Mouse (Mus musculus) liver, embryonic 14.5 days (tissue): ENCODE measurements around the gene Mb. TPM values are rescaled to one million over a fixed set of nuclear protein-coding genes. Genes with fewer than 3 reads are reported as not detected.
"Not testable (repeated sequence)": the region's sequence is repeated elsewhere in the genome, so short reads cannot be mapped to it uniquely, and the experiment has no call there.

Experiments
- ATAC-seq: fragments of 200-750 bp; cut with Nextera tagmentation; 2 replicates; pipeline ENCODE4 v1.8.0; 2017; ENCODE audit warnings: moderate number of reproducible peaks, mild to moderate bottlenecking, moderate library complexity; ENCODE audit not compliant: insufficient read depth
- DNase-seq, 3 experiments: peaks; one replicate each; pipeline ENCODE4 v3.0.0-alpha.2; 2012 to 2013; ENCODE audit warnings: low read depth in 3 of 3, low spot score in 3 of 3
- H3K27ac ChIP-seq: fragments of 300-500 bp; sonication (generic); 2 replicates; pipeline ENCODE4 v1.5.1; 2014; ENCODE audit warnings: moderate library complexity, mild to moderate bottlenecking, control low read depth, inconsistent platforms
- H3K27me3 ChIP-seq: fragments of 300-500 bp; sonication (generic); 2 replicates; pipeline ENCODE4 v1.6.1; 2014; ENCODE audit warnings: mild to moderate bottlenecking, low read length, moderate library complexity; ENCODE audit not compliant: control insufficient read depth, insufficient read depth
- H3K36me3 ChIP-seq: fragments of 300-500 bp; sonication (generic); replicated peaks from 2 replicates; pipeline ENCODE4 v1.6.1; 2014; ENCODE audit warnings: low read depth; ENCODE audit not compliant: control insufficient read depth, insufficient read depth
- H3K4me1 ChIP-seq, 2 experiments: fragments of 200-500 bp in 1 of 2; fragments of 300-500 bp in 1 of 2; sonication (generic) in 1 of 2; replicated peaks; 2 replicates each; pipeline ENCODE4 v1.6.1; 2012 to 2014; ENCODE audit warnings: antibody characterized with exemption in 1 of 2, inconsistent platforms in 1 of 2, low read length in 1 of 2; ENCODE audit not compliant: control insufficient read depth in 2 of 2, insufficient read depth in 2 of 2
- H3K4me2 ChIP-seq: fragments of 300-500 bp; sonication (generic); 2 replicates; pipeline ENCODE4 v1.6.1; 2014; ENCODE audit warnings: low read depth, mild to moderate bottlenecking, control low read depth, moderate library complexity
- H3K4me3 ChIP-seq, 2 experiments: fragments of 200-500 bp in 1 of 2; fragments of 300-500 bp in 1 of 2; sonication (generic) in 1 of 2; 2 replicates each; pipeline ENCODE4 v1.5.1; 2012 to 2014; ENCODE audit warnings: low read depth in 2 of 2, low read length in 2 of 2, mild to moderate bottlenecking in 2 of 2, control low read depth in 1 of 2, inconsistent platforms in 1 of 2, moderate library complexity in 1 of 2; ENCODE audit not compliant: insufficient read depth in 1 of 2
- H3K9ac ChIP-seq: fragments of 300-500 bp; sonication (generic); replicated peaks from 2 replicates; pipeline ENCODE4 v1.6.1; 2014; ENCODE audit warnings: mild to moderate bottlenecking, control low read depth, moderate library complexity
- H3K9me3 ChIP-seq: fragments of 300-500 bp; sonication (generic); 2 replicates; pipeline ENCODE4 v1.6.1; 2016; ENCODE audit warnings: low read length, mixed read lengths; ENCODE audit not compliant: control insufficient read depth
- CTCF ChIP-seq: IDR thresholded peaks from 2 replicates; pipeline ENCODE4 v1.5.1; 2016; ENCODE audit warnings: antibody characterized with exemption, low read depth, control low read depth
- EP300 ChIP-seq: IDR thresholded peaks from 2 replicates; pipeline ENCODE4 v1.6.1; 2016; ENCODE audit warnings: antibody characterized with exemption, low read depth
- WGBS: fragments of 180-500 bp; shearing (Covaris S2); extraction: QIAGEN DNeasy Blood & Tissue Kit; methylation state at CpG from one replicate; pipeline ENCODE4 v1.1.7; 2014; ENCODE audit not compliant: insufficient replicate concordance; 5-methylcytosine and 5-hydroxymethylcytosine counted together
- polyA plus RNA-seq, 2 experiments: library from polyadenylated mRNA; depleted of rRNA in 1 of 2; stranded (reverse) in 1 of 2; unstranded in 1 of 2; fragments of >200 nt; fragmentation: Nextera tagmentation in 1 of 2; extraction: Ambion mirVana in 1 of 2; gene quantifications; 2 replicates each; pipeline versions ENCODE4 v1.2.1 to v1.2.3; 2012 to 2014

Gene Mb
- polyA plus RNA-seq, 2 experiments, result 0.04 TPM; not detected in 1

GRCm38 (mm10) chr15:77068439-77068861 lies 18.0 kb upstream of the Mb start:
- 45% methylated on average over 3 of the region's 3 CpGs for WGBS
- no peak for DNase-seq
- H3K4me2 ChIP-seq, result no peak overlapping the region
- H3K36me3 ChIP-seq, result no peaks in the 10 kb centered on the region
- no peak overlapping the region for H3K9ac ChIP-seq
- peaks cover 2 to 3% of the 10 kb centered on the region in 2 experiments; a peak in 2 of 4 replicates for H3K4me1 ChIP-seq
- peak; percentile 19; the same call in 1 of the 2 replicates for TF ChIP-seq CTCF
- no peak for TF ChIP-seq EP300
- H3K27me3 ChIP-seq, result no peaks in the 10 kb centered on the region
- no peak overlapping the region for H3K27ac ChIP-seq
- ATAC-seq, result no peak
- no peak overlapping the region for H3K4me3 ChIP-seq
- H3K9me3 ChIP-seq, result no peaks in the 10 kb centered on the region

GRCm38 (mm10) chr15:77066233-77066632 lies 15.8 kb upstream of the Mb start:
- Histone ChIP-seq H3K9me3 (no peaks in the 10 kb centered on the region), H3K27me3 (no peaks in the 10 kb centered on the region), H3K4me1 (no peaks in the 10 kb centered on the region), H3K27ac (no peak overlapping the region), H3K4me3 (no peak overlapping the region), H3K36me3 (no peaks in the 10 kb centered on the region), H3K9ac (no peak overlapping the region), H3K4me2 (no peak overlapping the region)
- DNase-seq (no peak), ATAC-seq (no peak)
- WGBS, result 58% methylated on average over 6 of the region's 6 CpGs
- TF ChIP-seq CTCF (no peak), EP300 (no peak)

GRCm38 (mm10) chr15:77065259-77065852 lies 14.9 kb upstream of the Mb start:
- Histone ChIP-seq H3K36me3 (no peaks in the 10 kb centered on the region), H3K27me3 (no peaks in the 10 kb centered on the region), H3K27ac (no peak overlapping the region), H3K4me2 (no peak overlapping the region), H3K4me1 (no peaks in the 10 kb centered on the region), H3K9ac (no peak overlapping the region), H3K9me3 (no peaks in the 10 kb centered on the region), H3K4me3 (no peak overlapping the region)
- WGBS, result 61% methylated on average over 6 of the region's 6 CpGs
- DNase-seq (no peak), ATAC-seq (no peak)
- TF ChIP-seq EP300, result no peak
- no peak for TF ChIP-seq CTCF

GRCm38 (mm10) chr15:77062746-77063145 lies 12.3 kb upstream of the Mb start:
- no peaks in the 10 kb centered on the region for H3K27me3 ChIP-seq
- no peak overlapping the region for H3K27ac ChIP-seq
- no peak for DNase-seq

GRCm38 (mm10) chr15:77059416-77059815 lies 8.9 kb upstream of the Mb start:
- not testable (repeated sequence) for H3K9me3 ChIP-seq, DNase-seq, H3K27ac ChIP-seq, H3K27me3 ChIP-seq, ATAC-seq, H3K9ac ChIP-seq, H3K4me2 ChIP-seq, H3K4me3 ChIP-seq, H3K36me3 ChIP-seq
- peaks cover 0 to 16% of the 10 kb centered on the region in 2 experiments; a peak in 2 of 4 replicates for H3K4me1 ChIP-seq
- 64% methylated on average over 4 of the region's 4 CpGs for WGBS

More at GRCm38 (mm10) chr15:77062746-77063145, 12.3 kb upstream of the Mb start:
- no peak for ATAC-seq
- Histone ChIP-seq H3K4me3 (no peak overlapping the region), H3K9me3 (no peaks in the 10 kb centered on the region), H3K4me2 (no peak overlapping the region), H3K9ac (no peak overlapping the region), H3K4me1 (peaks cover 0 to 4% of the 10 kb centered on the region in 2 experiments; a peak in 1 of 4 replicates), H3K36me3 (no peaks in the 10 kb centered on the region)
- no peak for TF ChIP-seq EP300
- no peak for TF ChIP-seq CTCF
